8 mouse cellular contexts compared by ENCODE assay signal in genomic region chr11:75178672-75179208, GRCm38 (mm10). TPM values are rescaled to one million over a fixed set of nuclear protein-coding genes. Genes with fewer than 3 reads are reported as not detected.
DNase-seq lines count a peak whose midpoint lies in the region; ATAC-seq and TF ChIP-seq lines count a peak whose summit lies in the region.

Ovca2 (minus strand) TSS chr11:75178835.

- TF ChIP-seq CTCF in E14TG2a.4 (conservative IDR thresholded peaks at IDR 0.05; ENCODE audit: low read length), result peak; percentile 66

- peak within 1 kb of the TSS; percentile 85 for H3K9ac ChIP-seq in forebrain, embryonic 11.5 days (ENCODE audit: low read length)
- peak within 1 kb of the TSS; percentile 80 for H3K9ac ChIP-seq in heart, embryonic 15.5 days
- H3K9ac ChIP-seq in liver, embryonic 13.5 days, result peak within 1 kb of the TSS; percentile 86
- peak within 1 kb of the TSS; percentile 65 for H3K9ac ChIP-seq in stomach, embryonic 15.5 days

- H3K36me3 ChIP-seq in E14TG2a.4 (ENCODE audit: insufficient read depth, low read length), result peaks cover 73% of the 10 kb centered on the region
- no peaks in the 10 kb centered on the region; the same call in 1 of the 2 replicates for H3K36me3 ChIP-seq in forebrain, embryonic 11.5 days (ENCODE audit: control insufficient read depth, insufficient read depth, low read length)
- peaks cover 30% of the 10 kb centered on the region; the same call in 1 of the 2 replicates for H3K36me3 ChIP-seq in heart, embryonic 15.5 days
- H3K36me3 ChIP-seq in liver, embryonic 13.5 days, result peaks cover 53% of the 10 kb centered on the region
- peaks cover 16% of the 10 kb centered on the region for H3K36me3 ChIP-seq in stomach, embryonic 15.5 days

- peak within 1 kb of the TSS; percentile 14; the same call in 1 of the 2 replicates for H3K27ac ChIP-seq in forebrain, embryonic 11.5 days (ENCODE audit: low read depth, low read length)
- H3K27ac ChIP-seq in heart, embryonic 15.5 days, result peak within 1 kb of the TSS; percentile 77
- H3K27ac ChIP-seq in liver, embryonic 13.5 days, result peak within 1 kb of the TSS; percentile 73
- peak within 1 kb of the TSS; percentile 85 for H3K27ac ChIP-seq in stomach, embryonic 15.5 days

- DNase-seq in c-Kit-positive CD71-positive TER-119-positive erythroid progenitor cells, embryonic 14.5 days (ENCODE audit: low spot score), result peak; percentile 83
- peak; percentile 95 for DNase-seq in forebrain, embryonic 11.5 days (ENCODE audit: low spot score)
- peak; percentile 93 for DNase-seq in kidney, postnatal 14 days
- peak; percentile 88 for DNase-seq in liver, embryonic 13.5 days
- peak; percentile 92 to 94 for DNase-seq in natural killer cell, adult 2 months (ENCODE audit: low spot score in 2 of 2)

- H3K4me3 ChIP-seq in E14TG2a.4 (replicated peaks; ENCODE audit: low read length), result peak within 1 kb of the TSS; percentile 91
- peak within 1 kb of the TSS; percentile 82 for H3K4me3 ChIP-seq in forebrain, embryonic 11.5 days (ENCODE audit: low read depth, low read length)
- peak within 1 kb of the TSS; percentile 81 for H3K4me3 ChIP-seq in heart, embryonic 15.5 days
- H3K4me3 ChIP-seq in liver, embryonic 13.5 days (replicated peaks), result peak within 1 kb of the TSS; percentile 83
- peak within 1 kb of the TSS; percentile 78 for H3K4me3 ChIP-seq in stomach, embryonic 15.5 days (replicated peaks)

- 1% methylated on average over 33 of the region's 33 CpGs for whole genome bisulfite sequencing in forebrain, embryonic 11.5 days
- under 1% methylated on average over 33 of the region's 33 CpGs for WGBS in heart, embryonic 15.5 days
- WGBS in liver, embryonic 13.5 days (ENCODE audit: insufficient replicate concordance), result under 1% methylated on average over 33 of the region's 33 CpGs
- WGBS in stomach, embryonic 15.5 days, result under 1% methylated on average over 32 of the region's 33 CpGs

- H3K4me2 ChIP-seq in forebrain, embryonic 11.5 days (ENCODE audit: low read depth, low read length, severe bottlenecking), result peak within 1 kb of the TSS; percentile 92
- peak within 1 kb of the TSS; percentile 70 for H3K4me2 ChIP-seq in heart, embryonic 15.5 days
- H3K4me2 ChIP-seq in liver, embryonic 13.5 days, result peak within 1 kb of the TSS; percentile 83
- H3K4me2 ChIP-seq in stomach, embryonic 15.5 days, result peak within 1 kb of the TSS; percentile 78

- no peaks in the 10 kb centered on the region for H3K9me3 ChIP-seq in E14TG2a.4 (ENCODE audit: low read length)
- H3K9me3 ChIP-seq in forebrain, embryonic 11.5 days (ENCODE audit: control insufficient read depth, low read length), result no peaks in the 10 kb centered on the region
- no peaks in the 10 kb centered on the region for H3K9me3 ChIP-seq in heart, embryonic 15.5 days (replicated peaks)
- no peaks in the 10 kb centered on the region for H3K9me3 ChIP-seq in liver, embryonic 13.5 days (replicated peaks)
- no peaks in the 10 kb centered on the region for H3K9me3 ChIP-seq in stomach, embryonic 15.5 days

- ATAC-seq in forebrain, embryonic 11.5 days (replicated peaks; ENCODE audit: low FRiP score), result peak; percentile 96
- ATAC-seq in heart, embryonic 15.5 days (replicated peaks; ENCODE audit: insufficient number of reproducible peaks, insufficient read depth, low FRiP score, low read depth), result peak; percentile 92
- ATAC-seq in liver, embryonic 13.5 days (ENCODE audit: low read depth), result peak; percentile 94
- peak; percentile 94 for ATAC-seq in stomach, embryonic 15.5 days (ENCODE audit: insufficient read depth, low FRiP score, low read depth)

- H3K4me1 ChIP-seq in E14TG2a.4 (replicated peaks; ENCODE audit: low read depth, low read length), result peaks cover 46% of the 10 kb centered on the region
- peaks cover 9% of the 10 kb centered on the region for H3K4me1 ChIP-seq in forebrain, embryonic 11.5 days (replicated peaks; ENCODE audit: control insufficient read depth, insufficient read depth, low read length)
- H3K4me1 ChIP-seq in heart, embryonic 15.5 days (replicated peaks), result peaks cover 26% of the 10 kb centered on the region
- peaks cover 28% of the 10 kb centered on the region for H3K4me1 ChIP-seq in liver, embryonic 13.5 days (replicated peaks)
- peaks cover 11% of the 10 kb centered on the region for H3K4me1 ChIP-seq in stomach, embryonic 15.5 days

- peaks cover 18% of the 10 kb centered on the region for H3K27me3 ChIP-seq in E14TG2a.4 (ENCODE audit: insufficient read depth, low read length)
- no peaks in the 10 kb centered on the region for H3K27me3 ChIP-seq in forebrain, embryonic 11.5 days (ENCODE audit: control insufficient read depth, insufficient read depth, low read length)
- H3K27me3 ChIP-seq in heart, embryonic 15.5 days, result no peaks in the 10 kb centered on the region
- H3K27me3 ChIP-seq in liver, embryonic 13.5 days, result peaks cover 21% of the 10 kb centered on the region
- H3K27me3 ChIP-seq in stomach, embryonic 15.5 days (replicated peaks), result no peaks in the 10 kb centered on the region

RNA-seq across cellular contexts. Expression of gene Ovca2, which starts in this region (rescaled TPM):
- 32.7 and 34.4 TPM in 2 replicates for polyA plus RNA-seq in forebrain, embryonic 11.5 days (2014; fragmentation: Nextera tagmentation; extraction: Ambion mirVana)
- polyA plus RNA-seq in heart, embryonic 15.5 days (2015; fragmentation: Nextera tagmentation; extraction: Ambion mirVana), result 14.4 and 17.5 TPM in 2 replicates
- 13.3 and 13.4 TPM in 2 replicates for polyA plus RNA-seq in liver, embryonic 13.5 days (2015; fragmentation: Nextera tagmentation; extraction: Ambion mirVana)
- 21.0 and 22.2 TPM in 2 replicates for polyA plus RNA-seq in stomach, embryonic 15.5 days (2015; fragmentation: Nextera tagmentation; extraction: Ambion mirVana)

Comparison
In these comparisons a context has a peak if more than half of its experiments do, and no peak if none do; other contexts are left out.
1. Peak in every context shown above with its lines: DNase-seq, ATAC-seq, H3K4me3 ChIP-seq and H3K27ac ChIP-seq.
2. H3K27ac ChIP-seq: peak in every context shown above with its lines; median percentile 85 in stomach, embryonic 15.5 days; 77 in heart, embryonic 15.5 days; 73 in liver, embryonic 13.5 days; 14 in forebrain, embryonic 11.5 days.